ENCODE assay signal across 8 mouse cellular contexts in the genomic region with DNA sequence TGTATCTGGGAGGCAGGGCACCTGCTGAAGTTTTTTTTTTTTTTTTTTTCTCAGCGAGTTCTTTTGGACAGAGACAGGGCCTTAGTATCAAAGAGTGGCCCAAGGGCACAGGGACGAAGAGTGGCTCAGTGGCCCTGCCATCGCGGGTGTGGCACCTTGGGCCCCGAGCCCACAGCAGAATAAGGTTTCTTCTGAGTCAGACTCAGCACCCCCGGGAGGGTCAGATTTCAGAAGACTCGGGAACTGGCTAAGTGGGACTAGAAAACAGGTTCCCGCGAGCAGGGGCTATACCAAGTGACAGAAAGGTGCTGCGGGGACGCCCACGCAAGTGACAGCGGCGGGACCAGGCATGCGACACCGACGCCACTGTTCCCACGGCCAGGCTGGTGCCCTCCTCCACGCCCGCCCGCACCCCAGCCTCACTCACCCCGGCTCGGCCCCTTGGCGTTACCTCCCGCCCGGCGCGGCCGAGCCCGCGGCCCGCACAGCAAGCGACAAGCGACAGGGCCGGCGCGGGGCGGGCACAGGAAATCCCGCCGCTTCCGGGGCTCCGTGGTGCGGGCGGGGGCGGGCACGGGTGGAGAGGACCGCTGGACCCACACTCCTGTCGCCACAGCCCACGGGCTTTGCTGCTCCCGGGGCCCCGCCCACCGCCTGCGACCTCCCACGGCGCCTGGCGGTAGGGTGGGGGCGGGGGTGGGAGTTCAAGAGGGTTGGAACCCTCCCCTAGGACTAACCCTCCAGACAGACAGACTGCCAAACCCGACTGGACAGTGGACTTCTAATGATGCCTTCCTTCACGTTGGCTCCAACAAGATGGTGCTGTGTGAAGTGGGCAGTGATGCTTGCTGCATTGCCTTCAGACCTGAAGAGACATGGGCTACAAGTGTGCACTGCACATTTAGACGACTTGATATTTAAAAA. TPM values are rescaled to one million over a fixed set of nuclear protein-coding genes. Genes with fewer than 3 reads are reported as not detected.
DNase-seq lines count a peak whose midpoint lies in the region; ATAC-seq lines count a peak whose summit lies in the region.

A gene (minus strand): TSS at position 534 of the 924 bp plus-strand sequence.

- no peaks in the 10 kb centered on the region; the same call in 1 of the 2 replicates for H3K4me1 ChIP-seq in intestine, embryonic 15.5 days (replicated peaks)
- H3K4me1 ChIP-seq in limb, embryonic 11.5 days (ENCODE audit: control insufficient read depth, insufficient read depth, low read length): no peaks in the 10 kb centered on the region
- H3K4me1 ChIP-seq in midbrain, embryonic 16.5 days (ENCODE audit: control insufficient read depth, insufficient read depth, low read length): peaks cover 4% of the 10 kb centered on the region; the same call in 1 of the 2 replicates

- H3K9ac ChIP-seq in intestine, embryonic 15.5 days: peak within 1 kb of the TSS; percentile 52
- peak within 1 kb of the TSS; percentile 53 for H3K9ac ChIP-seq in limb, embryonic 11.5 days (ENCODE audit: low read length)
- peak within 1 kb of the TSS; percentile 91 for H3K9ac ChIP-seq in midbrain, embryonic 16.5 days (ENCODE audit: low read depth, low read length)

- peak; percentile 34; the same call in 1 of the 2 replicates for ATAC-seq in intestine, embryonic 15.5 days
- ATAC-seq in limb, embryonic 11.5 days (ENCODE audit: insufficient number of reproducible peaks, low FRiP score, low TSS enrichment, low read depth): no peak
- peak; percentile 86 for ATAC-seq in midbrain, embryonic 16.5 days

- 2% methylated on average over 60 of the region's 60 CpGs for WGBS in intestine, embryonic 15.5 days
- 2% methylated on average over 57 of the region's 60 CpGs for WGBS in limb, embryonic 11.5 days
- WGBS in midbrain, embryonic 16.5 days: 3% methylated on average over 35 of the region's 60 CpGs

- no peaks in the 10 kb centered on the region for H3K27me3 ChIP-seq in intestine, embryonic 15.5 days (replicated peaks)
- H3K27me3 ChIP-seq in limb, embryonic 11.5 days (ENCODE audit: control insufficient read depth, insufficient read depth, low read length): no peaks in the 10 kb centered on the region
- H3K27me3 ChIP-seq in midbrain, embryonic 16.5 days (ENCODE audit: control insufficient read depth, insufficient read depth, low read depth, low read length): no peaks in the 10 kb centered on the region

- intact Hi-C loops in heart, postnatal 25 days (cut with DNase I): no loop called here

- H3K27ac ChIP-seq in intestine, embryonic 15.5 days: no peak within 1 kb of the TSS
- no peak within 1 kb of the TSS for H3K27ac ChIP-seq in limb, embryonic 11.5 days (replicated peaks; ENCODE audit: low read depth, low read length)
- peak within 1 kb of the TSS; percentile 47 for H3K27ac ChIP-seq in midbrain, embryonic 16.5 days (ENCODE audit: low read length)

- H3K9me3 ChIP-seq in intestine, embryonic 15.5 days: no peaks in the 10 kb centered on the region
- no peaks in the 10 kb centered on the region for H3K9me3 ChIP-seq in limb, embryonic 11.5 days (ENCODE audit: control insufficient read depth, low read length)
- 0 out of 2 replicates have a peak, but pooled peaks cover 2% of the 10 kb centered on the region for H3K9me3 ChIP-seq in midbrain, embryonic 16.5 days (replicated peaks; ENCODE audit: control insufficient read depth, low read length, poor library complexity, severe bottlenecking)

- no peaks in the 10 kb centered on the region for H3K36me3 ChIP-seq in intestine, embryonic 15.5 days
- no peaks in the 10 kb centered on the region for H3K36me3 ChIP-seq in limb, embryonic 11.5 days (ENCODE audit: control insufficient read depth, insufficient read depth, low read length)
- H3K36me3 ChIP-seq in midbrain, embryonic 16.5 days (ENCODE audit: control insufficient read depth, insufficient read depth, low read length): 0 out of 2 replicates have a peak, but pooled peaks cover 3% of the 10 kb centered on the region

- peak within 1 kb of the TSS; percentile 96 for H3K4me2 ChIP-seq in intestine, embryonic 15.5 days (replicated peaks)
- peak within 1 kb of the TSS; percentile 97 for H3K4me2 ChIP-seq in limb, embryonic 11.5 days (ENCODE audit: low read depth, severe bottlenecking)
- peak within 1 kb of the TSS; percentile 70 for H3K4me2 ChIP-seq in midbrain, embryonic 16.5 days (ENCODE audit: low read length)

- DNase-seq in heart, adult 18-20 months: peak; percentile 40 to 44
- DNase-seq in heart, postnatal 25 days (ENCODE audit: low spot score): no peak
- peak; percentile 58 to 68 for DNase-seq in cerebellum, postnatal 36 days
- DNase-seq in gastrocnemius, postnatal 10 days: peak; percentile 49
- peak; percentile 33 for DNase-seq in limb, embryonic 11.5 days (ENCODE audit: low spot score)
- peak; percentile 52 for DNase-seq in urinary bladder, postnatal 14 days (ENCODE audit: low spot score)

- peak within 1 kb of the TSS; percentile 61 for H3K4me3 ChIP-seq in intestine, embryonic 15.5 days (replicated peaks)
- H3K4me3 ChIP-seq in limb, embryonic 11.5 days (ENCODE audit: low read depth, low read length): peak within 1 kb of the TSS; percentile 59
- H3K4me3 ChIP-seq in midbrain, embryonic 16.5 days (ENCODE audit: low read depth, low read length): peak within 1 kb of the TSS; percentile 83

RNA-seq across cellular contexts. Expression of the gene that starts here (rescaled TPM):
- total RNA-seq in heart, adult 18-20 months (2021): 1 to 10 TPM; 5.7 to 5.8 TPM
- 1 to 10 TPM; 5.3 to 6.2 TPM for total RNA-seq in heart, postnatal 25 days (2021)
- total RNA-seq in gastrocnemius, postnatal 10 days (2021): 10 to 100 TPM; 13.7 to 14.1 TPM
- polyA plus RNA-seq in intestine, embryonic 15.5 days (2015; fragmentation: Nextera tagmentation; extraction: Ambion mirVana): 0.21 and 0.36 TPM in 2 replicates
- 0.04 and 0.16 TPM in 2 replicates for polyA plus RNA-seq in limb, embryonic 11.5 days (2014; fragmentation: Nextera tagmentation; extraction: Ambion mirVana)
- 13.3 and 14.4 TPM in 2 replicates for polyA plus RNA-seq in midbrain, embryonic 16.5 days (2015; fragmentation: Nextera tagmentation; extraction: Ambion mirVana)

Comparison
In these comparisons a context has a peak if more than half of its experiments do, and no peak if none do; other contexts are left out.
1. RNA of the gene that starts here (polyA plus RNA-seq): 13.3 to 14.4 TPM in midbrain, embryonic 16.5 days; 0.21 to 0.36 TPM in intestine, embryonic 15.5 days and 0.04 to 0.16 TPM in limb, embryonic 11.5 days; every median in the first group is over 10 times any median in the second.
2. Peak in ATAC-seq, H3K4me3 ChIP-seq, H3K9ac ChIP-seq and H3K4me2 ChIP-seq in intestine, embryonic 15.5 days; RNA of the gene not detected or under 1 TPM.
3. Peak in DNase-seq, H3K4me3 ChIP-seq, H3K9ac ChIP-seq and H3K4me2 ChIP-seq in limb, embryonic 11.5 days; RNA of the gene not detected or under 1 TPM.
4. Peak in every context shown above with its lines, with median percentiles within 50 percentile points of each other: H3K4me2 ChIP-seq, H3K4me3 ChIP-seq and H3K9ac ChIP-seq.